Mouse (Mus musculus): Measurements from ENCODE around the gene Sgms1. TPM values are rescaled to one million over a fixed set of nuclear protein-coding genes. Genes with fewer than 3 reads are reported as not detected.
A peak's percentile ranks its signal among the peaks of the same experiment; 100 is the strongest.

Sgms1 gene
- polyA plus RNA-seq, 1 experiment = 10.8 TPM

DNA sequence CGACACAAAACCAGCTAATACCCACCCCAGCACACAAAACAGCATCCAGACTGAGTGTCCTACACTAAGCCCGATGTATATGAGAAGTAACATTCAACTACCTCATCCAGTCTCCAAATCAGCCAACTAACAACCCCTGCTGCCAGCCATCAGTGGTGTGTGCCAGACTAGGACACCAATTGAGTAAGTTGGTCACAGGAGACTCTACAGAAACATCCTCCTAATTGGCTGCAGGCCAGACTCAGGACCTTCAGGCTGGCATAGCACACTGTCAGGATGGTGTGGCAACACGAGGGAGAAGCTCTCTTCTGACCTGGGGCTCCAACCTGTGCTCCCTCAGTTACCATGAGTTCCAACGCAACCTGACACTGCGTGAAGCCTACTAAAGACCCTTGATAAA, 113.3 kb downstream of the Sgms1 start:
- Histone ChIP-seq H3K27me3 (replicated peaks) (no peaks in the 10 kb centered on the region), H3K4me3 (replicated peaks) (peak overlapping the region; percentile 30), H3K36me3 (replicated peaks; ENCODE audit: low read length) (peaks cover 13% of the 10 kb centered on the region), H3K9me3 (no peaks in the 10 kb centered on the region), H3K4me1 (peaks cover 97% of the 10 kb centered on the region)
- TF ChIP-seq FLI1 (IDR thresholded peaks at IDR 0.05; ENCODE audit: low read length) = no peak
- TF ChIP-seq GATA1 (IDR thresholded peaks at IDR 0.05; ENCODE audit: borderline replicate concordance, low read length) = no peak

DNA sequence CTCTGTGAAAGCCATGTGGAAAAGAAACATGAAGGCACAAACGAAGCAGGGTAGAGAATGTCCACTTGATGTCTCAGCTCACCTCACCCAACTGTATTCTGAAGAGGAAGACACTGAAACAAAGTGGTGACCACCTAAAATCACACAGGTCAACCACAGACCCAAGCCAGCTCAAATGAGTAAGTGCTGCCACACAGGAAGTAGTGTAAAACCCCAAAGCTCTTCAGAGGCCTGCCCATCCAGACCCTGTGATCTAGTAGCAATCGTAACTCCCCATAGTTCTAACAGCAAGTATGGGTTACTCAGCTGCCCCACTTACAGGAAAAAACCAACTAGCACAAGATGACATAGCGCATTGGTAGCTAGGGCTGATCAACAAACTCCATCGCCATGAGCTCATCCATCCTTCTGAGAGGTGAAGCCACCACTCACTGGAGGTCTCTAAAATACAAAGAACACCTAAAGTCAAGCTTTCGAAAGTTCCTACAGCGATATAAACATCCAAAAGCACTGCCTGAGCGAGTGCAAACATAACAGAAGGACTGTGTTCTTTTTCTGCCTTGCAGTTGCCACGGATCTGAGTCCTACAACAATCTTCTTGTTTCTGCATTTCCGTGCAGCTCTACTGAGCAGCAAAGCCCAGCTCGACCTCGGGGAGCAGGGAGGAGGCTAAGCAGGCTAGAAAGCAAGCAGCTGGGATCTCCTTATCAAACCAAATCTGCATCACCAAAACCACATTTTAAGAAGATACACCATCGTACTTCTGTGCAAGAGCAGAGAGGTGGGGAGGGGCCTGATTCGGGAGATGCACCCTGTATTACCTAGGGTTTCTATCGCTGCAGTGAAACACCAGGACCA, 114.2 kb downstream of the Sgms1 start:
- Histone ChIP-seq H3K4me3 (replicated peaks) (peak overlapping the region; percentile 56), H3K27me3 (replicated peaks) (no peaks in the 10 kb centered on the region), H3K4me1 (peaks cover 97% of the 10 kb centered on the region), H3K9me3 (no peaks in the 10 kb centered on the region), H3K36me3 (replicated peaks; ENCODE audit: low read length) (peaks cover 13% of the 10 kb centered on the region)
- TF ChIP-seq GATA1 (IDR thresholded peaks at IDR 0.05; ENCODE audit: borderline replicate concordance, low read length) = no peak
- no peak for TF ChIP-seq FLI1 (IDR thresholded peaks at IDR 0.05; ENCODE audit: low read length)

- H3K36me3 ChIP-seq (replicated peaks; ENCODE audit: low read length) = peaks cover 15% of the 10 kb centered on the region
- H3K27me3 ChIP-seq (replicated peaks) = no peaks in the 10 kb centered on the region
- H3K4me1 ChIP-seq = peaks cover 96% of the 10 kb centered on the region
- H3K4me3 ChIP-seq (replicated peaks) = peak overlapping the region; percentile 15
- H3K9me3 ChIP-seq = no peaks in the 10 kb centered on the region
- TF ChIP-seq FLI1 (IDR thresholded peaks at IDR 0.05; ENCODE audit: low read length) = no peak
- TF ChIP-seq GATA1 (IDR thresholded peaks at IDR 0.05; ENCODE audit: borderline replicate concordance, low read length) = no peak
Measured at GRCm38 (mm10) chr19:32274145-32274544, 115.4 kb downstream of the Sgms1 start.

DNA sequence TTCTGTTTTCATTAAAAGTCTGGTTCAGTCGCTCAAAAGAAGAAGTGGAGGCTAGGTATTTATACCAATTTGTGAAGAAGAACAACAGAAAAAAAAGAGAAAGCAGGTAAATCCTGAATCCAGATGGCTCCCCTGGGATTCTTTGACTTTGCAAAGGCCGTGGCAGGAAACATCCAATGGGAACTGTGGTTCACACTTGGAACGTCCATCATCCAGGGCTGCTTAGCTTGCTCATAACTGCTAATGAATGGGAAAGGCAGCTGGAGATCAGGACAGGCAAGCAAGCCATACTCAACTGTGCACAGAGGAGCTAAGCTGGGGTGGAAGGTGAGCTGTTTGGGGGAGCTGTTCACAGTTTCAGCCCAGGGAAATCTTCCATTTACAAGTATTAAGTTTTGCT, 115.8 kb downstream of the Sgms1 start:
- H3K9me3 ChIP-seq = no peaks in the 10 kb centered on the region
- H3K4me3 ChIP-seq (replicated peaks) = peak overlapping the region; percentile 40
- H3K27me3 ChIP-seq (replicated peaks) = no peaks in the 10 kb centered on the region
- peaks cover 96% of the 10 kb centered on the region for H3K4me1 ChIP-seq
- TF ChIP-seq FLI1 (IDR thresholded peaks at IDR 0.05; ENCODE audit: low read length) (no peak), GATA1 (IDR thresholded peaks at IDR 0.05; ENCODE audit: borderline replicate concordance, low read length) (no peak)
- H3K36me3 ChIP-seq (replicated peaks; ENCODE audit: low read length) = peaks cover 19% of the 10 kb centered on the region

GRCm38 (mm10) chr19:32272475-32273260, 116.8 kb downstream of the Sgms1 start:
- 0 out of 2 replicates have a peak, but pooled peaks have one; percentile 32 for TF ChIP-seq FLI1 (IDR thresholded peaks at IDR 0.05; ENCODE audit: low read length)
- peak; percentile 81; the same call in 1 of the 3 replicates for TF ChIP-seq GATA1 (IDR thresholded peaks at IDR 0.05; ENCODE audit: borderline replicate concordance, low read length)
- H3K36me3 ChIP-seq (replicated peaks; ENCODE audit: low read length) = peaks cover 25% of the 10 kb centered on the region
- peak overlapping the region; percentile 90 for H3K4me3 ChIP-seq (replicated peaks)
- peaks cover 99% of the 10 kb centered on the region for H3K4me1 ChIP-seq
- H3K9me3 ChIP-seq = no peaks in the 10 kb centered on the region
- no peaks in the 10 kb centered on the region for H3K27me3 ChIP-seq (replicated peaks)

- TF ChIP-seq FLI1 (IDR thresholded peaks at IDR 0.05; ENCODE audit: low read length) (no peak), GATA1 (IDR thresholded peaks at IDR 0.05; ENCODE audit: borderline replicate concordance, low read length) (no peak)
- Histone ChIP-seq H3K4me3 (replicated peaks) (peak overlapping the region; percentile 90), H3K27me3 (replicated peaks) (no peaks in the 10 kb centered on the region), H3K36me3 (replicated peaks; ENCODE audit: low read length) (peaks cover 25% of the 10 kb centered on the region), H3K4me1 (peaks cover 99% of the 10 kb centered on the region), H3K9me3 (no peaks in the 10 kb centered on the region)
Measured at GRCm38 (mm10) chr19:32271455-32272200, 117.9 kb downstream of the Sgms1 start.

DNA sequence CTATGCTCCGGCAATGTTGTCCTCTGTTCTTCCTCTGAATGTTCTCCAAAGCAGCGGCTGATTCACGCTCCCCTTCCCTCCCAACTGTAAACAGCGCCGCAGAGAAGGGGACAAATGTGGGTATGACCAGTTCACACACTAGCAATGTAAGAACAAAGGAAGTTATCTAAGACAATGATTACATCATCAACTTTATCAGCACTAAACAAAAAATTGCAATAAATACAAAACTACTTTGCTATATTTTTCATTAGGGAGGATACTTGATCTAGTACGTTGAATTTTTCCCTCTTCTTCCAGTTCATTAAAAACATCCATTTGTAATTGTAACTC, 119.7 kb downstream of the Sgms1 start:
- TF ChIP-seq GATA1 (IDR thresholded peaks at IDR 0.05; ENCODE audit: borderline replicate concordance, low read length) (no peak), FLI1 (IDR thresholded peaks at IDR 0.05; ENCODE audit: low read length) (no peak)
- Histone ChIP-seq H3K27me3 (replicated peaks) (no peaks in the 10 kb centered on the region), H3K9me3 (no peaks in the 10 kb centered on the region), H3K4me1 (peaks cover 98% of the 10 kb centered on the region), H3K36me3 (replicated peaks; ENCODE audit: low read length) (peaks cover 25% of the 10 kb centered on the region), H3K4me3 (replicated peaks) (no peak overlapping the region)

GRCm38 (mm10) chr19:32269141-32269843, 120.2 kb downstream of the Sgms1 start:
- Histone ChIP-seq H3K36me3 (replicated peaks; ENCODE audit: low read length) (peaks cover 24% of the 10 kb centered on the region), H3K4me3 (replicated peaks) (no peak overlapping the region), H3K4me1 (peaks cover 98% of the 10 kb centered on the region), H3K27me3 (replicated peaks) (no peaks in the 10 kb centered on the region), H3K9me3 (no peaks in the 10 kb centered on the region)
- TF ChIP-seq GATA1 (IDR thresholded peaks at IDR 0.05; ENCODE audit: borderline replicate concordance, low read length) = no peak

DNA sequence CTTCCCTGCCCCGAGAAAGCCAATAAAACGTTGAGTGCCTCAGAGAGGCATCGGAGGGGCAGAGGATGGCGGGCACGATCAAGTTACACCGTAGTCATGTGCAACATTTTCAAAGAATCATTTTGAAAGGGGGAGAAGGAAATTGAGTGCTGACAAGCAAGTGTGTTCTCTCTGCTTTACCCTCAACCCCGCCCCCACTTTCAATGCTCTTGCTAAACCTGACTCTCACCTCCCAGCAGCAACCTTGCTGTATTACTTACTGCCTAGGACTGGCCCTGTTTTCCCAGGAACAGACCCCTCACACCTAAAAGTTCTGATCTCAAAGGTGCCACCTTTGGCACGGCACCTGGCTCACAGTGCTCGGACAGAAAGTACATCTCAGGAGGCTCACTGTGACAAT, 121.0 kb downstream of the Sgms1 start:
- no peak overlapping the region for H3K4me3 ChIP-seq (replicated peaks)
- TF ChIP-seq FLI1 (IDR thresholded peaks at IDR 0.05; ENCODE audit: low read length) (no peak), GATA1 (IDR thresholded peaks at IDR 0.05; ENCODE audit: borderline replicate concordance, low read length) (no peak)
- H3K27me3 ChIP-seq (replicated peaks) = no peaks in the 10 kb centered on the region
- peaks cover 19% of the 10 kb centered on the region for H3K36me3 ChIP-seq (replicated peaks; ENCODE audit: low read length)
- H3K4me1 ChIP-seq = peaks cover 98% of the 10 kb centered on the region
- H3K9me3 ChIP-seq = no peaks in the 10 kb centered on the region
